Mouse (Mus musculus) C2C12 (cell line): Measurements from ENCODE around the gene Hmmr.

Source experiments
- CTCF ChIP-seq: IDR thresholded peaks from one replicate; pipeline ENCODE4 v1.5.1; 2011; ENCODE audit not compliant: control insufficient read depth, insufficient read depth, insufficient read length
- USF1 ChIP-seq: IDR thresholded peaks from one replicate; pipeline ENCODE4 v1.6.1; 2011; ENCODE audit warnings: low read depth, mild to moderate bottlenecking, control low read depth, moderate library complexity

- TF ChIP-seq CTCF = no peak
- TF ChIP-seq USF1 = no peak
Observed at GRCm38 (mm10) chr11:40692101-40692509, 41.1 kb downstream of the Hmmr start.
